Mouse (Mus musculus) B cell, adult (primary cell): Measurements from ENCODE around the gene Scly. TPM values are rescaled to one million over a fixed set of nuclear protein-coding genes. Genes with fewer than 3 reads are reported as not detected.

Experiments
- total RNA-seq: library from RNA; stranded (reverse); gene quantifications from 4 replicates; pipeline ENCODE4 v1.2.4, GENCODE M21; 2023; ENCODE audit not compliant: inconsistent age

The Scly gene
- total RNA-seq = 24.4 to 31.8 TPM (median 31.3 TPM) in 4 replicates

GRCm38 (mm10) chr1:91297799-91298744 lies at the start of gene Scly:
TSS of gene Scly (plus strand) at chr1:91298338.

GRCm38 (mm10) chr1:91249564-91250414 lies 48.3 kb upstream of the Scly start, which contains the start of gene Ube2f:
TSS of gene Ube2f (plus strand) at chr1:91250304.

GRCm38 (mm10) chr1:91321760-91322438 lies 23.8 kb downstream of the Scly start, which contains the start of gene Espnl:
TSS of gene Espnl (plus strand) at chr1:91322075.

GRCm38 (mm10) chr1:91350841-91351240 lies 52.7 kb downstream of the Scly start, which contains the start of gene Klhl30:
TSS of gene Klhl30 (plus strand) at chr1:91351016.

GRCm38 (mm10) chr1:91366215-91367108 lies 68.3 kb downstream of the Scly start, which contains the start of gene Erfe:
TSS of gene Erfe (plus strand) at chr1:91366430.

Other genes starting within 250 kb of the Scly start
- 0.61 to 1.00 TPM (median 0.83 TPM) in 4 replicates for gene Rbm44, start 153.2 kb upstream of the Scly start, total RNA-seq
- gene Ramp1, start 118.5 kb upstream of the Scly start, total RNA-seq = 0.22 to 0.60 TPM in 2 of 4 replicates, not detected in the others
- 49.8 to 62.2 TPM (median 57.1 TPM) in 4 replicates for gene Ube2f, start 48.0 kb upstream of the Scly start, total RNA-seq
- 0.19 TPM in 1 of 4 replicates, not detected in the others for gene Espnl, start 23.7 kb downstream of the Scly start, total RNA-seq
- not detected in 4 replicates for gene Klhl30, start 52.7 kb downstream of the Scly start, total RNA-seq
- not detected in 4 replicates for gene Erfe, start 68.1 kb downstream of the Scly start, total RNA-seq
- 110 to 118 TPM (median 114 TPM) in 4 replicates for gene Ilkap, start 100.5 kb downstream of the Scly start, total RNA-seq
- 32.1 to 42.0 TPM (median 36.4 TPM) in 4 replicates for gene Hes6, start 115.7 kb downstream of the Scly start, total RNA-seq
- 16.8 to 33.2 TPM (median 23.9 TPM) in 4 replicates for gene Per2, start 161.0 kb downstream of the Scly start, total RNA-seq
- 7.1 to 9.6 TPM (median 8.4 TPM) in 4 replicates for gene Traf3ip1, start 196.3 kb downstream of the Scly start, total RNA-seq
- 11.6 to 16.5 TPM (median 15.1 TPM) in 4 replicates for gene Asb1, start 242.2 kb downstream of the Scly start, total RNA-seq